Mouse (Mus musculus) lung, embryonic 16.5 days (tissue): ENCODE data around the gene Wdr64. TPM values are rescaled to one million over a fixed set of nuclear protein-coding genes. Genes with fewer than 3 reads are reported as not detected.

Experiments
- ATAC-seq: fragments of 200-750 bp; cut with Nextera tagmentation; 2 replicates; pipeline ENCODE4 v1.8.0; 2017; ENCODE audit warnings: low read depth, mild to moderate bottlenecking, moderate library complexity
- H3K27ac ChIP-seq: fragments of 300-500 bp; sonication (generic); 2 replicates; pipeline ENCODE4 v1.5.1; 2014; ENCODE audit warnings: mild to moderate bottlenecking, control low read depth, low read length
- H3K27me3 ChIP-seq: fragments of 300-500 bp; sonication (generic); 2 replicates; pipeline ENCODE4 v1.6.1; 2014; ENCODE audit warnings: low read depth, low read length, mixed read lengths; ENCODE audit not compliant: control insufficient read depth, insufficient read depth
- H3K36me3 ChIP-seq: fragments of 300-500 bp; sonication (generic); 2 replicates; pipeline ENCODE4 v1.6.1; 2014; ENCODE audit warnings: low read length; ENCODE audit not compliant: control insufficient read depth, insufficient read depth
- H3K4me1 ChIP-seq: fragments of 300-500 bp; sonication (generic); replicated peaks from 2 replicates; pipeline ENCODE4 v1.6.1; 2014; ENCODE audit warnings: low read length, mixed read lengths; ENCODE audit not compliant: control insufficient read depth, insufficient read depth
- H3K4me2 ChIP-seq: fragments of 300-500 bp; sonication (generic); 2 replicates; pipeline ENCODE4 v1.6.1; 2014; ENCODE audit warnings: low read depth, low read length, control low read depth
- H3K4me3 ChIP-seq: fragments of 300-500 bp; sonication (generic); 2 replicates; pipeline ENCODE4 v1.5.1; 2014; ENCODE audit warnings: mild to moderate bottlenecking, low read length, control low read depth
- H3K9ac ChIP-seq: fragments of 300-500 bp; sonication (generic); 2 replicates; pipeline ENCODE4 v1.6.1; 2014; ENCODE audit warnings: low read length, control low read depth
- H3K9me3 ChIP-seq: fragments of 300-500 bp; sonication (generic); 2 replicates; pipeline ENCODE4 v1.6.1; 2016; ENCODE audit warnings: low read length; ENCODE audit not compliant: control insufficient read depth
- WGBS: fragments of 180-500 bp; shearing (Covaris S2); extraction: QIAGEN DNeasy Blood & Tissue Kit; methylation state at CpG from one replicate; pipeline ENCODE4 v1.1.7; 2014; 5-methylcytosine and 5-hydroxymethylcytosine counted together
- polyA plus RNA-seq: library from polyadenylated mRNA; unstranded; fragments of >200 nt; fragmentation: Nextera tagmentation; extraction: Ambion mirVana; gene quantifications from 2 replicates; pipeline ENCODE4 v1.2.1, GENCODE M21; 2015

Gene Wdr64
- polyA plus RNA-seq, 1 experiment from 2014 or later, result not detected

DNA sequence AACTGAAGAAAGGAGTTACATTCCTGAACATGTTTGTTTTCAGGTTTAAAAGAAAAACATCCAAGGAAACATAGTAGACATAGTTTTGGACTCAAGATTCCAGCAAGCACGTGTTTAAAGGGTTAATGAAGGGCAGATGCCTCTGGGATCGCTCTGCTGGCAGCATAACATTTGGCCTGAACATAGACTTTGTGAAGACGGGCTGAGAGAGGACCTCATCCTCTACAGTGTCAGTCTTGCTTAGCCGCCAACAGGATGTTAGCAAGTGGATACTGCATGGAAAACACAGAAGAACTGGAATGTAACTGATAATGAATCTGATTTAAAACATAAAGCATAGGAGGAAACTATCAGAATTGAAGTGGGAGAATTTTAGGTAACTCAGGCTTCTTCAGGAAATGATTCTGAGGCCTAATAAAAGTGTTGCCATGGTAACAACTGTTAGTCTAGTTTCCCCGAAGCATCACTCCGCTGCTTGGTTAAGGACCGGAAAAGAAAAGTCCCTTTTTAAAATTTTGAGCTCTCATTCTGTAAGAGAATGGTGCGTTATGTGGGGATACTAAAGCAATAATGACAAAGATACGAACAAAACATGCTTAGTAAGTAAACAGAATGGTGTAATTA, 125.5 kb downstream of the Wdr64 start:
- Histone ChIP-seq H3K27ac (no peak overlapping the region), H3K9ac (no peak overlapping the region), H3K27me3 (no peaks in the 10 kb centered on the region), H3K9me3 (0 out of 2 replicates have a peak, but pooled peaks cover 3% of the 10 kb centered on the region), H3K36me3 (no peaks in the 10 kb centered on the region), H3K4me3 (no peak overlapping the region), H3K4me2 (no peak overlapping the region), H3K4me1 (no peaks in the 10 kb centered on the region)
- no peak for ATAC-seq
- 62% methylated on average over 9 of the region's 9 CpGs for WGBS

DNA sequence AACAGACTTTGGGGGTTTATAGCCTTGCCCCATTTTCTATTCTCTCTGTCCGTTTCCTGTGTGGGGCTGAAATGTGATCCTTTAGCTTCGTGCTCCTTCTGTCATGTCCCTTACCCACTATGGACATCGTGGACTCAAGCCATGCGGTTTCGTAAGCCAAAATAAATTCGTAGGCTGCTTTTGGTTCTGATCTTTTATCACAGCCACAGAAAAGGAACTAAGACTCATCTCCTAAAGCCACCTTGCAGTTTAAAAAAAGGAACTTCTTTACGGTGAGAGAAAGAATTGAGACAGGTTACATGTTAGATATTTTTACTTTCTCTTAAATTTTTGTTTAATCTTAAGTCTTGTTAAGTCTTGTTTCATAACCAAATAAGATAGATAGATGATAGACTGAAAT, 130.1 kb downstream of the Wdr64 start:
- Histone ChIP-seq H3K4me3 (no peak overlapping the region), H3K4me2 (no peak overlapping the region), H3K36me3 (no peaks in the 10 kb centered on the region), H3K4me1 (no peaks in the 10 kb centered on the region), H3K9me3 (0 out of 2 replicates have a peak, but pooled peaks cover 3% of the 10 kb centered on the region), H3K27me3 (no peaks in the 10 kb centered on the region), H3K27ac (no peak overlapping the region), H3K9ac (no peak overlapping the region)
- WGBS, result 83% methylated on average over 7 of the region's 7 CpGs
- no peak for ATAC-seq

DNA sequence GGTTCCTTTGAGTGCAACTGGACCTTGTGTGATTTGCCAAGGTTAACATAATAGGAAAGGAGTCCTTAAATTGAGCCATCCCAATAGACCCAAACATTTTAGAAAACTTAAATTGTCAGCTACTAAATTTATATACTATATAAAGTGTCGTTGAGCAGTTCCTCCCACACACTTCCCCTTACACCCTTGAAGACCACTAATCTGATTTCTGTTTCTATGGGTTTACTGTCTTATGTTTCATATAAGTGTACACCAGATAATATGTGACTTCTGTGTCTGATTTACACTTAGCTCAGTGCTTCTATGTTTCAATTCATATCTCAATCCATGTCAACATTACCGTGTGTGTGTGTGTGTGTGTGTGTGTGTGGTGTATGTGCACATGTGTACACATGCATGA, 130.8 kb downstream of the Wdr64 start:
- Histone ChIP-seq H3K4me2 (no peak overlapping the region), H3K27ac (no peak overlapping the region), H3K27me3 (no peaks in the 10 kb centered on the region), H3K9me3 (0 out of 2 replicates have a peak, but pooled peaks cover 3% of the 10 kb centered on the region), H3K36me3 (no peaks in the 10 kb centered on the region), H3K9ac (no peak overlapping the region), H3K4me3 (no peak overlapping the region), H3K4me1 (no peaks in the 10 kb centered on the region)
- no peak for ATAC-seq
- 87% methylated on average over 2 of the region's 2 CpGs for WGBS

DNA sequence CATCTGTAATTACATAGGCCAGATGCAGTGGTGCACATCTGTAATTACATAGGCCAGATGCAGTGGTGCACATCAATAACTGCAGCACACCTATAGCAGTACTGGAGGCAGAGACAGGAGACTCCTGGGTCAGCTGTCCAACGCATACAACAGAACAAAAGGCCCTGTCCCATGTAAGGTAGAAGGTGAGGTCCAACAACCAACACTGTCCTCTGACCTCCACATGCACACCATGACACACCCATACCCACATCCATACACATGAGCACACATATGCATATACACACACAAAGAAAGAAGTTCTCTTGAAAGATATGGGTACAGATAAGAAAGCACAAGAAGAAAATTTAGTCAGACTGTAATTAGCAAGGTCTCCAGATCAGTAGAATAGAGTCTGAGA, 157.1 kb downstream of the Wdr64 start:
- 84% methylated on average over 1 of the region's 1 CpGs for WGBS
- no peak overlapping the region for H3K27ac ChIP-seq
- ATAC-seq, result no peak

More for the DNA sequence above, 157.1 kb downstream of the Wdr64 start:
- H3K4me3 ChIP-seq, result no peak overlapping the region
- H3K4me2 ChIP-seq, result no peak overlapping the region
- H3K36me3 ChIP-seq, result no peaks in the 10 kb centered on the region
- no peak overlapping the region for H3K9ac ChIP-seq
- no peaks in the 10 kb centered on the region for H3K27me3 ChIP-seq
- H3K4me1 ChIP-seq, result no peaks in the 10 kb centered on the region
- H3K9me3 ChIP-seq, result no peaks in the 10 kb centered on the region

Other genes with a start within 250 kb of the Wdr64 start
- 0.39 and 0.41 TPM in 2 replicates for gene Rgs7, start 206.1 kb upstream of the Wdr64 start, polyA plus RNA-seq
- 0.31 and 0.45 TPM in 2 replicates for gene Kmo, start 78.2 kb upstream of the Wdr64 start, polyA plus RNA-seq
- 101 and 103 TPM in 2 replicates for gene Fh1, start 73.0 kb upstream of the Wdr64 start, polyA plus RNA-seq
- 4.5 and 5.4 TPM in 2 replicates for gene Opn3, start 5.8 kb upstream of the Wdr64 start, polyA plus RNA-seq
- 2.6 TPM in 2 replicates for gene Chml, start 5.7 kb upstream of the Wdr64 start, polyA plus RNA-seq
- gene Exo1, start 182.0 kb downstream of the Wdr64 start, polyA plus RNA-seq, result 61.9 and 73.3 TPM in 2 replicates
- 0.15 TPM in 1 of 2 replicates, not detected in the other for gene Gm38100, start 221.7 kb downstream of the Wdr64 start, polyA plus RNA-seq